Mouse (Mus musculus): ENCODE results near the gene Cdk14. TPM values are rescaled to one million over a fixed set of nuclear protein-coding genes. Genes with fewer than 3 reads are reported as not detected.

The Cdk14 gene
- total and polyA plus RNA-seq, 2 experiments from 2014 or later, result 53.0 to 63.9 TPM

- whole genome bisulfite sequencing, result 93% methylated on average over 3 of the region's 3 CpGs
- Histone ChIP-seq H3K27ac (no peak overlapping the region), H3K36me3 (ENCODE audit: insufficient read depth, low read length) (no peaks in the 10 kb centered on the region), H3K9ac (replicated peaks; ENCODE audit: low read length) (no peak overlapping the region), H3K4me2 (ENCODE audit: low read depth, low read length) (no peak overlapping the region), H3K9me3 (ENCODE audit: low read length) (no peaks in the 10 kb centered on the region), H3K27me3 (ENCODE audit: insufficient read depth, low read length) (no peaks in the 10 kb centered on the region), H3K4me3 (ENCODE audit: low read length) (no peak overlapping the region), H3K4me1 (ENCODE audit: insufficient read depth, low read length) (no peaks in the 10 kb centered on the region)
- TF ChIP-seq CTCF (IDR thresholded peaks at IDR 0.05; ENCODE audit: low read depth), result no peak
- DNase-seq (ENCODE audit: low spot score) (no peak), ATAC-seq (no peak)
Measured at GRCm38 (mm10) chr5:5013783-5014182, 406.3 kb downstream of the Cdk14 start.

DNA sequence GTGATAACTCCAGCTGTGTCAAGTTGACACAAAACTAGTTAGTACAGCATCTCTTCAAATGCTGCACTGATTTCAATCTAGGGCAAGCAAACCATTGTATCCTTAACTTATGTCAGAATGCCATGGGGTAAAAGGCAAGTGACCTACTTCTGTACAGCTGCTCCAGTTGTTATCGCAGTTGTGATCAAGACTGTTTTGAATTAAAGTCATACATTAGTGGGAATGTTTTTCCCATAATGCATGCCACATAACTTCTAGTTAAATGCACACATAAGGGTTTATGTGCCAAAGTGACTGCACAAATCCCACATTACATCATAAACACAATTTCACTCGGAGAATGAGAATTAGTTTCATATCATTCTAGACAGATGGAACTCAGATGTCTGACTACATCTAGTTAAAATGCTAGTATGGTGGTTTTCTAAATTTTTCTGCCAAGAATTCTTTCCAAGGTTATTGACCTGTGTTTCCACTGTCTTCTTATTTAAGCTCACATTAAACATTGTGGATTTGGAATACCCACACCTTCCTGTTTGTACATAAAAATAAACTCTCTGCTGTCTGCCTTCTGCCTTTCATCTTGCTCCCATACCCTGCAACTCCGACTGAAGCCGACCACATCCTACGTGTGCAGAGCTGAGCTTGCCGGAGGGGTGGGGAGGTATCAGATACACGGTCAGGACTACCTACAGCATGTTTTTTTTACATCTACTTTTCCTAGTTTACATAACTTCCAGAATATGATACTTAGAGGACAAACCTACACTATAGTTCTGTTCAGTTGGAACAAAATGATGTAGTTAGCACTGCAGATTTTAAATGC, 407.4 kb downstream of the Cdk14 start:
- no peak overlapping the region for H3K27ac ChIP-seq
- ATAC-seq, result no peak
- H3K36me3 ChIP-seq (ENCODE audit: insufficient read depth, low read length), result no peaks in the 10 kb centered on the region
- H3K27me3 ChIP-seq (ENCODE audit: insufficient read depth, low read length), result no peaks in the 10 kb centered on the region
- no peak overlapping the region for H3K4me2 ChIP-seq (ENCODE audit: low read depth, low read length)
- no peak for DNase-seq (ENCODE audit: low spot score)
- WGBS, result 80% methylated on average over 7 of the region's 7 CpGs
- no peak overlapping the region for H3K4me3 ChIP-seq (ENCODE audit: low read length)
- no peaks in the 10 kb centered on the region for H3K9me3 ChIP-seq (ENCODE audit: low read length)
- no peaks in the 10 kb centered on the region for H3K4me1 ChIP-seq (ENCODE audit: insufficient read depth, low read length)
- TF ChIP-seq CTCF (IDR thresholded peaks at IDR 0.05; ENCODE audit: low read depth), result no peak
- no peak overlapping the region for H3K9ac ChIP-seq (replicated peaks; ENCODE audit: low read length)

DNA sequence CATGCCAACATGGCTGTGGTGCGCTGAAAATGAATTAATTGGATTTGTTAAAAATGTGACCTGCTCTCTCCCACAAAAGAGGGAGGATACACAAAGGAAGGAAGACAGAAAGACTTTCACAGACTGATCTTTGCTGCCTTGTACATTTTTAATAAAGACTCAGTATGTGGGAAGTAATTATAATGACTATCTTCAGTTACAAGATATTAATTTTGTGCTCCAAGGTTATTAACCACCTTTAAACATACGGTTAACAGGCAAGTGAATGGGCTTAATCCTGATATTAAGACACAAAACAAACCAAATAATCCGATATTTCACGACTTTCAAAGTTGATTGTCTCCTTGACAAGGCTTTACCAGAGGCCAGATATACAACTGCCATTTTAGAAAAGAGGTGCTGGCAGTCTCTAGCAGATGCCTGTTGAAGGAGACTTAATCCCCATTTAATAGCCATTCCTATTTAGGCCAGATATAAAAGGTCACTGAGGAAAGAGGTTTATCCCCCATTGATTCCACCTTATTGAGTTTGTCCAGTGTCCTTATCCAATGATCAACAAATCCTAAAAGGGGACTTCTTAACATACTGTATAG, 411.9 kb downstream of the Cdk14 start:
- H3K36me3 ChIP-seq (ENCODE audit: insufficient read depth, low read length), result no peaks in the 10 kb centered on the region
- DNase-seq (ENCODE audit: low spot score), result no peak
- H3K9ac ChIP-seq (replicated peaks; ENCODE audit: low read length), result no peak overlapping the region
- H3K4me2 ChIP-seq (ENCODE audit: low read depth, low read length), result no peak overlapping the region
- no peaks in the 10 kb centered on the region for H3K27me3 ChIP-seq (ENCODE audit: insufficient read depth, low read length)
- H3K4me1 ChIP-seq (ENCODE audit: insufficient read depth, low read length), result no peaks in the 10 kb centered on the region
- no peak overlapping the region for H3K4me3 ChIP-seq (ENCODE audit: low read length)
- WGBS, result 72% methylated on average over 4 of the region's 4 CpGs
- no peak overlapping the region for H3K27ac ChIP-seq
- no peaks in the 10 kb centered on the region for H3K9me3 ChIP-seq (ENCODE audit: low read length)
- no peak for ATAC-seq
- TF ChIP-seq CTCF (IDR thresholded peaks at IDR 0.05; ENCODE audit: low read depth), result no peak

DNA sequence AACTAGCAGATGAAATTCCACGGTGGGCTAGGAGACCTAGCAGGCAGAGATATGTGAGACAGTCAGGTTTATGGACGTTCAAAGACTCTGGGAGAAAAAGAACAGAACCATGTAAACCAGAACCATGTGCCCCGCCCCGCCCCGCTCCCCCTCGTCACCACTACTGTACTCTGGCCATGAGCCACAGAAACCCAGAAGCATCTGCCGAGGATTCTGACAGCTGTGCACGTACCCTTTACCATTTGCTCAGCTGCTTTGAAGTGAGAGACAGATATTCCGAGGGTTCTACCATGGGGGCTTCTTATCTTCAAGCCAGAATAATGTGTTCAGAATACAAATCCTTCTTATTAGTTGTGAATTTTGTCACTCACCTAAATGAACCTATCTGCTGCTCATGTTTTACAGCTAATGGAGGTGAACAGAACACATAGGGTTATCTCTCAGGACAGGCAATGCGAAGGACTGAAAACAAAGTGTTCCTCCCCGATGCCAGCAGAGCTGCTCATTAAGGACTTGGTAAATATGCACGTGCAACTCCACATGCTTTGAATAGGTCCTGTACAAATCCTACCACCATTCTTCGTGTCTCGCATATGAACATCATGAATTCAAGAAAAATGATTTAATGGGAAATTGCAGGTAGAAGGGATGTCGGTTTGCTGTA, 412.5 kb downstream of the Cdk14 start:
- 53% methylated on average over 15 of the region's 15 CpGs for WGBS
- Histone ChIP-seq H3K9ac (replicated peaks; ENCODE audit: low read length) (no peak overlapping the region), H3K27ac (no peak overlapping the region), H3K4me1 (ENCODE audit: insufficient read depth, low read length) (no peaks in the 10 kb centered on the region), H3K9me3 (ENCODE audit: low read length) (no peaks in the 10 kb centered on the region), H3K27me3 (ENCODE audit: insufficient read depth, low read length) (no peaks in the 10 kb centered on the region), H3K4me2 (ENCODE audit: low read depth, low read length) (no peak overlapping the region), H3K4me3 (ENCODE audit: low read length) (no peak overlapping the region), H3K36me3 (ENCODE audit: insufficient read depth, low read length) (no peaks in the 10 kb centered on the region)
- peak; percentile 27 for DNase-seq (ENCODE audit: low spot score)
- ATAC-seq, result peak; percentile 56
- TF ChIP-seq CTCF (IDR thresholded peaks at IDR 0.05; ENCODE audit: low read depth), result no peak

GRCm38 (mm10) chr5:5005633-5006032, 414.5 kb downstream of the Cdk14 start:
- TF ChIP-seq CTCF (IDR thresholded peaks at IDR 0.05; ENCODE audit: low read depth), result no peak
- ATAC-seq (no peak), DNase-seq (ENCODE audit: low spot score) (no peak)
- Histone ChIP-seq H3K4me2 (ENCODE audit: low read depth, low read length) (no peak overlapping the region), H3K9me3 (ENCODE audit: low read length) (no peaks in the 10 kb centered on the region), H3K27ac (no peak overlapping the region), H3K27me3 (ENCODE audit: insufficient read depth, low read length) (no peaks in the 10 kb centered on the region), H3K9ac (replicated peaks; ENCODE audit: low read length) (no peak overlapping the region), H3K4me1 (ENCODE audit: insufficient read depth, low read length) (no peaks in the 10 kb centered on the region), H3K4me3 (ENCODE audit: low read length) (no peak overlapping the region), H3K36me3 (ENCODE audit: insufficient read depth, low read length) (no peaks in the 10 kb centered on the region)
- 86% methylated on average over 1 of the region's 1 CpGs for WGBS

- no peak for TF ChIP-seq CTCF (IDR thresholded peaks at IDR 0.05; ENCODE audit: low read depth)
- DNase-seq (ENCODE audit: low spot score), result no peak
- no peak for ATAC-seq
- no peaks in the 10 kb centered on the region for H3K9me3 ChIP-seq (ENCODE audit: low read length)
- H3K4me2 ChIP-seq (ENCODE audit: low read depth, low read length), result no peak overlapping the region
- H3K4me1 ChIP-seq (ENCODE audit: insufficient read depth, low read length), result no peaks in the 10 kb centered on the region
- no peak overlapping the region for H3K27ac ChIP-seq
- H3K36me3 ChIP-seq (ENCODE audit: insufficient read depth, low read length), result no peaks in the 10 kb centered on the region
- 67% methylated on average over 2 of the region's 2 CpGs for WGBS
- H3K9ac ChIP-seq (replicated peaks; ENCODE audit: low read length), result no peak overlapping the region
- H3K4me3 ChIP-seq (ENCODE audit: low read length), result no peak overlapping the region
- H3K27me3 ChIP-seq (ENCODE audit: insufficient read depth, low read length), result no peaks in the 10 kb centered on the region
Measured at GRCm38 (mm10) chr5:5004740-5005139, 415.4 kb downstream of the Cdk14 start.
